Mouse (Mus musculus): ENCODE results near the gene Knop1. TPM values are rescaled to one million over a fixed set of nuclear protein-coding genes. Genes with fewer than 3 reads are reported as not detected.

Knop1 gene
- polyA plus RNA-seq, 1 experiment from 2014 or later: 141 TPM

GRCm38 (mm10) chr7:118865362-118865761, 9.3 kb upstream of the Knop1 start:
- 80% methylated on average over 2 of the region's 2 CpGs for WGBS
- Histone ChIP-seq H3K27me3 (ENCODE audit: low read depth, poor library complexity, severe bottlenecking) (no peaks in the 10 kb centered on the region), H3K27ac (replicated peaks) (no peak overlapping the region), H3K9me3 (replicated peaks) (no peaks in the 10 kb centered on the region), H3K36me3 (no peaks in the 10 kb centered on the region), H3K4me3 (no peak overlapping the region), H3K4me1 (no peaks in the 10 kb centered on the region)
- no peak for DNase-seq (ENCODE audit: low spot score)

- Histone ChIP-seq H3K9me3 (replicated peaks) (no peaks in the 10 kb centered on the region), H3K27me3 (ENCODE audit: low read depth, poor library complexity, severe bottlenecking) (no peaks in the 10 kb centered on the region), H3K27ac (replicated peaks) (no peak overlapping the region), H3K36me3 (peaks cover 22% of the 10 kb centered on the region), H3K4me1 (peaks cover 21% of the 10 kb centered on the region), H3K4me3 (no peak overlapping the region)
- DNase-seq (ENCODE audit: low spot score): no peak
- 94% methylated on average over 1 of the region's 1 CpGs for WGBS
Measured at GRCm38 (mm10) chr7:118858640-118859039, 2.6 kb upstream of the Knop1 start.

GRCm38 (mm10) chr7:118855171-118855876, 730 bp downstream of the Knop1 start, which contains the start of gene Iqck:
Gene Iqck, plus strand, starts transcription at chr7:118855752.
- no peaks in the 10 kb centered on the region for H3K27me3 ChIP-seq (ENCODE audit: low read depth, poor library complexity, severe bottlenecking)
- peak within 1 kb of the TSS; percentile 87 for H3K27ac ChIP-seq (replicated peaks)
- peak; percentile 92 for DNase-seq (ENCODE audit: low spot score)
- no peaks in the 10 kb centered on the region for H3K9me3 ChIP-seq (replicated peaks)
- peaks cover 55% of the 10 kb centered on the region for H3K36me3 ChIP-seq
- WGBS: under 1% methylated on average over 57 of the region's 57 CpGs
- H3K4me1 ChIP-seq: peaks cover 22% of the 10 kb centered on the region
- peak within 1 kb of the TSS; percentile 91 for H3K4me3 ChIP-seq

- Histone ChIP-seq H3K27ac (replicated peaks) (peak overlapping the region; percentile 87), H3K36me3 (peaks cover 63% of the 10 kb centered on the region)
Measured at GRCm38 (mm10) chr7:118854606-118855005, 1.4 kb downstream of the Knop1 start.

GRCm38 (mm10) chr7:118852611-118853010, 3.4 kb downstream of the Knop1 start:
- Histone ChIP-seq H3K27me3 (ENCODE audit: low read depth, poor library complexity, severe bottlenecking) (no peaks in the 10 kb centered on the region), H3K4me1 (peaks cover 22% of the 10 kb centered on the region), H3K36me3 (peaks cover 68% of the 10 kb centered on the region), H3K27ac (replicated peaks) (no peak overlapping the region), H3K9me3 (replicated peaks) (no peaks in the 10 kb centered on the region), H3K4me3 (no peak overlapping the region)
- 89% methylated on average over 4 of the region's 4 CpGs for WGBS
- DNase-seq (ENCODE audit: low spot score): no peak

More at GRCm38 (mm10) chr7:118854606-118855005, 1.4 kb downstream of the Knop1 start:
- peaks cover 22% of the 10 kb centered on the region for H3K4me1 ChIP-seq
- H3K27me3 ChIP-seq (ENCODE audit: low read depth, poor library complexity, severe bottlenecking): no peaks in the 10 kb centered on the region
- no peaks in the 10 kb centered on the region for H3K9me3 ChIP-seq (replicated peaks)
- DNase-seq (ENCODE audit: low spot score): no peak
- 31% methylated on average over 3 of the region's 3 CpGs for WGBS
- peak overlapping the region; percentile 91 for H3K4me3 ChIP-seq

GRCm38 (mm10) chr7:118851571-118851970, 4.5 kb downstream of the Knop1 start:
- peaks cover 21% of the 10 kb centered on the region for H3K4me1 ChIP-seq
- WGBS: 98% methylated on average over 7 of the region's 7 CpGs
- H3K27me3 ChIP-seq (ENCODE audit: low read depth, poor library complexity, severe bottlenecking): no peaks in the 10 kb centered on the region
- H3K36me3 ChIP-seq: peaks cover 75% of the 10 kb centered on the region
- no peak overlapping the region for H3K4me3 ChIP-seq
- no peak for DNase-seq (ENCODE audit: low spot score)
- H3K9me3 ChIP-seq (replicated peaks): no peaks in the 10 kb centered on the region
- H3K27ac ChIP-seq (replicated peaks): no peak overlapping the region

GRCm38 (mm10) chr7:118850676-118851290, 5.3 kb downstream of the Knop1 start:
- Histone ChIP-seq H3K27ac (replicated peaks) (no peak overlapping the region), H3K9me3 (replicated peaks) (no peaks in the 10 kb centered on the region), H3K4me1 (peaks cover 15% of the 10 kb centered on the region), H3K27me3 (ENCODE audit: low read depth, poor library complexity, severe bottlenecking) (no peaks in the 10 kb centered on the region), H3K36me3 (peaks cover 83% of the 10 kb centered on the region), H3K4me3 (no peak overlapping the region)
- no peak for DNase-seq (ENCODE audit: low spot score)
- 87% methylated on average over 9 of the region's 9 CpGs for WGBS

- no peak overlapping the region for H3K4me3 ChIP-seq
- peaks cover 94% of the 10 kb centered on the region for H3K36me3 ChIP-seq
- H3K9me3 ChIP-seq (replicated peaks): no peaks in the 10 kb centered on the region
- no peak overlapping the region for H3K27ac ChIP-seq (replicated peaks)
- no peaks in the 10 kb centered on the region for H3K27me3 ChIP-seq (ENCODE audit: low read depth, poor library complexity, severe bottlenecking)
- DNase-seq (ENCODE audit: low spot score): no peak
- 92% methylated on average over 5 of the region's 5 CpGs for WGBS
- H3K4me1 ChIP-seq: peaks cover 11% of the 10 kb centered on the region
Measured at GRCm38 (mm10) chr7:118849543-118850250, 6.4 kb downstream of the Knop1 start.

- Histone ChIP-seq H3K27ac (replicated peaks) (no peak overlapping the region), H3K9me3 (replicated peaks) (no peaks in the 10 kb centered on the region), H3K27me3 (ENCODE audit: low read depth, poor library complexity, severe bottlenecking) (no peaks in the 10 kb centered on the region), H3K4me1 (peaks cover 2% of the 10 kb centered on the region; the same call in 1 of the 2 replicates), H3K4me3 (no peak overlapping the region), H3K36me3 (peaks cover 100% of the 10 kb centered on the region)
- no peak for DNase-seq (ENCODE audit: low spot score)
- WGBS: 85% methylated on average over 10 of the region's 10 CpGs
Measured at GRCm38 (mm10) chr7:118848796-118849195, 7.3 kb downstream of the Knop1 start.

- no peak for DNase-seq (ENCODE audit: low spot score)
Measured at GRCm38 (mm10) chr7:118846329-118846728, 9.7 kb downstream of the Knop1 start.

GRCm38 (mm10) chr7:118845141-118845540, 10.9 kb downstream of the Knop1 start:
- peaks cover 100% of the 10 kb centered on the region for H3K36me3 ChIP-seq
- no peak for DNase-seq (ENCODE audit: low spot score)

More at GRCm38 (mm10) chr7:118846329-118846728, 9.7 kb downstream of the Knop1 start:
- no peak overlapping the region for H3K27ac ChIP-seq (replicated peaks)
- H3K36me3 ChIP-seq: peaks cover 100% of the 10 kb centered on the region
- no peak overlapping the region for H3K4me3 ChIP-seq
- H3K9me3 ChIP-seq (replicated peaks): no peaks in the 10 kb centered on the region
- no peaks in the 10 kb centered on the region for H3K4me1 ChIP-seq
- H3K27me3 ChIP-seq (ENCODE audit: low read depth, poor library complexity, severe bottlenecking): no peaks in the 10 kb centered on the region
- 94% methylated on average over 4 of the region's 4 CpGs for WGBS

GRCm38 (mm10) chr7:118842938-118843337, 13.1 kb downstream of the Knop1 start:
- 0 out of 2 replicates have a peak, but pooled peaks cover 5% of the 10 kb centered on the region for H3K9me3 ChIP-seq (replicated peaks)
- H3K36me3 ChIP-seq: peaks cover 100% of the 10 kb centered on the region
- H3K27me3 ChIP-seq (ENCODE audit: low read depth, poor library complexity, severe bottlenecking): no peaks in the 10 kb centered on the region
- no peaks in the 10 kb centered on the region for H3K4me1 ChIP-seq
- 79% methylated on average over 4 of the region's 4 CpGs for WGBS
- no peak for DNase-seq (ENCODE audit: low spot score)
- H3K27ac ChIP-seq (replicated peaks): no peak overlapping the region
- no peak overlapping the region for H3K4me3 ChIP-seq

More at GRCm38 (mm10) chr7:118845141-118845540, 10.9 kb downstream of the Knop1 start:
- 87% methylated on average over 5 of the region's 5 CpGs for WGBS
- no peaks in the 10 kb centered on the region for H3K27me3 ChIP-seq (ENCODE audit: low read depth, poor library complexity, severe bottlenecking)
- H3K4me3 ChIP-seq: no peak overlapping the region
- H3K27ac ChIP-seq (replicated peaks): no peak overlapping the region
- H3K9me3 ChIP-seq (replicated peaks): no peaks in the 10 kb centered on the region
- no peaks in the 10 kb centered on the region for H3K4me1 ChIP-seq
